Mouse (Mus musculus): Measurements from ENCODE around the gene Foxp1. TPM values are rescaled to one million over a fixed set of nuclear protein-coding genes. Genes with fewer than 3 reads are reported as not detected.

Foxp1 gene
- polyA plus RNA-seq, 1 experiment from 2014 or later: 36.4 TPM

GRCm38 (mm10) chr6:99540146-99540545 lies 17.6 kb upstream of the Foxp1 start:
- no peak overlapping the region for H3K4me3 ChIP-seq (ENCODE audit: low read length)
- no peaks in the 10 kb centered on the region for H3K4me1 ChIP-seq (ENCODE audit: insufficient read depth, low read length)
- H3K27ac ChIP-seq (ENCODE audit: low read length): no peak overlapping the region
- no peak for ATAC-seq (ENCODE audit: low FRiP score, low TSS enrichment)
- H3K4me2 ChIP-seq (replicated peaks; ENCODE audit: low read depth, low read length): no peak overlapping the region
- no peaks in the 10 kb centered on the region for H3K27me3 ChIP-seq (ENCODE audit: insufficient read depth, low read length)
- H3K9ac ChIP-seq (replicated peaks; ENCODE audit: low read length): no peak overlapping the region
- no peaks in the 10 kb centered on the region for H3K36me3 ChIP-seq (ENCODE audit: insufficient read depth, low read length)
- WGBS: 78% methylated on average over 5 of the region's 5 CpGs
- no peaks in the 10 kb centered on the region for H3K9me3 ChIP-seq (ENCODE audit: low read length)

DNA sequence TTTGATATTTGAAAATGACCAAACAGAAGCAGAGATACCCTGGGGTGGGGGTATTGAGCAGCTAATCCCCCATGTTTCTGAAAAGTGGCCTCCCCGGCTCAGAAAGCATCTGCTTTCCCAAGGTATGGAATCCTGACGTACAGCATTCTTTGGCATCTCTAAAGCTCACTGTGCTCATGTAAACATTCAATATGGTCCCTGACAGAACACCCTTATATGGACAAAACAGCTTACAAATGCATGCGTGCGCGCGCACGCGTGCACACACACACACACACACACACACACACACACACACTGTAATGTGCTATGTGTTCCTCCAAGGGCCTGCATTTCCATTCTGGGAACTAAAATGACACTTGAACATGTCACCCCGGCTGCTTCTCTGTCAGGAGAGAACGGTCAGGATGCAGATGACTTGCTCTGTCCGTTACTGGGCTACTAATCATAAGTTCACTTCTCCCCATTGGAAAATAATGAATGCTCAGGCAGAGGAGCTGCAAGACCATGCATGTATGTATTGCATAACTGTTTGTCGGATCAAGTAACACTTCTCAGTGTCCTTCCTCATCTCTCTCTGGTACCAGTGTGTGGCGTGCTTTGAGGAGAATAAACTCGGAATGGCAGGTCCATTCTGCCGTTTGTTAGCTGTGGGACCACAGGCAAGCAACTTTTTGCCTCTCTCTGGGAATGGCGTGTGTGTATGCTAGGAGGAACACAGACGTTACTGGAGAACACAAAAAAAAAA lies 15.8 kb upstream of the Foxp1 start:
- Histone ChIP-seq H3K4me3 (ENCODE audit: low read length) (no peak overlapping the region), H3K9me3 (ENCODE audit: low read length) (no peaks in the 10 kb centered on the region), H3K36me3 (ENCODE audit: insufficient read depth, low read length) (no peaks in the 10 kb centered on the region), H3K4me2 (replicated peaks; ENCODE audit: low read depth, low read length) (no peak overlapping the region), H3K27me3 (ENCODE audit: insufficient read depth, low read length) (no peaks in the 10 kb centered on the region), H3K27ac (ENCODE audit: low read length) (no peak overlapping the region), H3K4me1 (ENCODE audit: insufficient read depth, low read length) (no peaks in the 10 kb centered on the region), H3K9ac (replicated peaks; ENCODE audit: low read length) (no peak overlapping the region)
- 79% methylated on average over 17 of the region's 17 CpGs for WGBS
- ATAC-seq (ENCODE audit: low FRiP score, low TSS enrichment): no peak

- Histone ChIP-seq H3K27me3 (ENCODE audit: insufficient read depth, low read length) (no peaks in the 10 kb centered on the region), H3K9me3 (ENCODE audit: low read length) (no peaks in the 10 kb centered on the region), H3K9ac (replicated peaks; ENCODE audit: low read length) (no peak overlapping the region), H3K4me2 (replicated peaks; ENCODE audit: low read depth, low read length) (no peak overlapping the region), H3K4me3 (ENCODE audit: low read length) (no peak overlapping the region), H3K4me1 (ENCODE audit: insufficient read depth, low read length) (no peaks in the 10 kb centered on the region), H3K36me3 (ENCODE audit: insufficient read depth, low read length) (no peaks in the 10 kb centered on the region), H3K27ac (ENCODE audit: low read length) (no peak overlapping the region)
- WGBS: 68% methylated on average over 5 of the region's 5 CpGs
- no peak for ATAC-seq (ENCODE audit: low FRiP score, low TSS enrichment)
These were observed 11.8 kb upstream of the Foxp1 start for GRCm38 (mm10) chr6:99534211-99534745.

- ATAC-seq (ENCODE audit: low FRiP score, low TSS enrichment): no peak
- Histone ChIP-seq H3K4me2 (replicated peaks; ENCODE audit: low read depth, low read length) (no peak overlapping the region), H3K9me3 (ENCODE audit: low read length) (peaks cover under 1% of the 10 kb centered on the region), H3K4me3 (ENCODE audit: low read length) (no peak overlapping the region), H3K9ac (replicated peaks; ENCODE audit: low read length) (no peak overlapping the region), H3K4me1 (ENCODE audit: insufficient read depth, low read length) (no peaks in the 10 kb centered on the region), H3K27ac (ENCODE audit: low read length) (no peak overlapping the region), H3K27me3 (ENCODE audit: insufficient read depth, low read length) (no peaks in the 10 kb centered on the region), H3K36me3 (ENCODE audit: insufficient read depth, low read length) (peaks cover 2% of the 10 kb centered on the region)
- 79% methylated on average over 4 of the region's 4 CpGs for WGBS
These were observed 9.9 kb upstream of the Foxp1 start for GRCm38 (mm10) chr6:99532458-99532857.

DNA sequence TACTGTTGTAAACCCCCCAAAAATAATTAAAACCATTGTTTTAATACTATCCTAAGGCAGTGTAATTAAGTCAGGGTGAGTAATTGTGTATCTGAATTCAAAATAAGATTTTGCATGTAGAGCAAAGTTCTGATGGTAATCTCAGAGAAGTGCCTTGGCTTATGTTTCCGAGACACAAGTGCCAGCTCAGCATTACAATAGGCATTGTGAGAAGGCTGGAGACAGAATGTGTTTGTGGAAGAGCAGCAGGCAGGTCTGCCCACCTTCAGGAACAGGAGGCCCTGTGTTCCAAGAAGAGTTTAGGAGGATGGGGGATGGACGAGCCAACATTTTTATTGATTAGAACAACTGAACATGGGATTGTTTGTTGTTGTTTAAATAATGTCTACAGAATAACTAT lies 6.5 kb upstream of the Foxp1 start:
- no peak overlapping the region for H3K4me3 ChIP-seq (ENCODE audit: low read length)
- H3K9ac ChIP-seq (replicated peaks; ENCODE audit: low read length): no peak overlapping the region
- ATAC-seq (ENCODE audit: low FRiP score, low TSS enrichment): no peak
- WGBS: 85% methylated on average over 2 of the region's 2 CpGs
- H3K27me3 ChIP-seq (ENCODE audit: insufficient read depth, low read length): no peaks in the 10 kb centered on the region
- H3K4me2 ChIP-seq (replicated peaks; ENCODE audit: low read depth, low read length): no peak overlapping the region
- H3K27ac ChIP-seq (ENCODE audit: low read length): no peak overlapping the region
- H3K4me1 ChIP-seq (ENCODE audit: insufficient read depth, low read length): no peaks in the 10 kb centered on the region; the same call in 1 of the 2 replicates
- H3K36me3 ChIP-seq (ENCODE audit: insufficient read depth, low read length): peaks cover 12% of the 10 kb centered on the region
- peaks cover 6% of the 10 kb centered on the region for H3K9me3 ChIP-seq (ENCODE audit: low read length)

DNA sequence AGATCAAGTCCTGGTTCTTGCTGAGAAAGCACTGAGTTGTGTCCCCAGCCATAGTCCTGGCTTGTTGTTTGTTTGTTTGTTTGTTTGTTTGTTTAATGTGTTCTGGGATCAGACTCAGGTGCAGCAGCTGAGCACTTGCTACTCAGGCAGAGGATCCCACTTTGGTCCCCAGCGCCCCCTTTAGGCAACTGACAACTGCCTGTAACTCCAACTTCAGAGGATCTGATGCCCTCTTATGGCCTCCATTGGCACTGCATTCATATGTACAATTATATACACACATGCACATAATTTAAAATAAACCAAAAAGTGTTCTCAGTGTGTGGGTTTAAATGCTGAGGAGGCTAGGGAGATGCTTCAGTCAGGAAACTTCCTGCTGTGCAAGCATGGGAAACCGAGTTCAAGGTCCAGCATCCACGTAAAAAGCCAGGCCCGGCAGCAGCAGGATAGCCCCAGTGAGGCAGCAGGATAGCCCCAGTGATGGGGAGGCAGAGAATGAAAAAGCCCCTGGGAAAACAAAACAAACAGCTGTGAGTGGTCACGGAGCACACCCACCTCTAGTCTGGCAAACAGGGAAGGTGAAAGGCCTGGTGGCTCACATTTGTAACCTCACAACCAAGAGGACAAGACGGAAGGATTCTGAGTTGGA lies 5.1 kb upstream of the Foxp1 start:
- no peak overlapping the region for H3K4me2 ChIP-seq (replicated peaks; ENCODE audit: low read depth, low read length)

GRCm38 (mm10) chr6:99525351-99525750 lies 2.8 kb upstream of the Foxp1 start:
- no peak for ATAC-seq (ENCODE audit: low FRiP score, low TSS enrichment)
- H3K9ac ChIP-seq (replicated peaks; ENCODE audit: low read length): no peak overlapping the region
- no peak overlapping the region for H3K4me3 ChIP-seq (ENCODE audit: low read length)
- H3K36me3 ChIP-seq (ENCODE audit: insufficient read depth, low read length): peaks cover 12% of the 10 kb centered on the region
- 42% methylated on average over 8 of the region's 8 CpGs for WGBS
- H3K4me2 ChIP-seq (replicated peaks; ENCODE audit: low read depth, low read length): no peak overlapping the region
- H3K27ac ChIP-seq (ENCODE audit: low read length): no peak overlapping the region
- H3K9me3 ChIP-seq (ENCODE audit: low read length): peaks cover 6% of the 10 kb centered on the region
- no peaks in the 10 kb centered on the region; the same call in 1 of the 2 replicates for H3K4me1 ChIP-seq (ENCODE audit: insufficient read depth, low read length)
- H3K27me3 ChIP-seq (ENCODE audit: insufficient read depth, low read length): no peaks in the 10 kb centered on the region

More for the DNA sequence above, 5.1 kb upstream of the Foxp1 start:
- Histone ChIP-seq H3K27ac (ENCODE audit: low read length) (no peak overlapping the region), H3K4me3 (ENCODE audit: low read length) (no peak overlapping the region), H3K9me3 (ENCODE audit: low read length) (peaks cover 6% of the 10 kb centered on the region), H3K36me3 (ENCODE audit: insufficient read depth, low read length) (peaks cover 12% of the 10 kb centered on the region), H3K9ac (replicated peaks; ENCODE audit: low read length) (no peak overlapping the region), H3K4me1 (ENCODE audit: insufficient read depth, low read length) (no peaks in the 10 kb centered on the region; the same call in 1 of the 2 replicates), H3K27me3 (ENCODE audit: insufficient read depth, low read length) (no peaks in the 10 kb centered on the region)
- ATAC-seq (ENCODE audit: low FRiP score, low TSS enrichment): no peak
- WGBS: 84% methylated on average over 6 of the region's 6 CpGs

DNA sequence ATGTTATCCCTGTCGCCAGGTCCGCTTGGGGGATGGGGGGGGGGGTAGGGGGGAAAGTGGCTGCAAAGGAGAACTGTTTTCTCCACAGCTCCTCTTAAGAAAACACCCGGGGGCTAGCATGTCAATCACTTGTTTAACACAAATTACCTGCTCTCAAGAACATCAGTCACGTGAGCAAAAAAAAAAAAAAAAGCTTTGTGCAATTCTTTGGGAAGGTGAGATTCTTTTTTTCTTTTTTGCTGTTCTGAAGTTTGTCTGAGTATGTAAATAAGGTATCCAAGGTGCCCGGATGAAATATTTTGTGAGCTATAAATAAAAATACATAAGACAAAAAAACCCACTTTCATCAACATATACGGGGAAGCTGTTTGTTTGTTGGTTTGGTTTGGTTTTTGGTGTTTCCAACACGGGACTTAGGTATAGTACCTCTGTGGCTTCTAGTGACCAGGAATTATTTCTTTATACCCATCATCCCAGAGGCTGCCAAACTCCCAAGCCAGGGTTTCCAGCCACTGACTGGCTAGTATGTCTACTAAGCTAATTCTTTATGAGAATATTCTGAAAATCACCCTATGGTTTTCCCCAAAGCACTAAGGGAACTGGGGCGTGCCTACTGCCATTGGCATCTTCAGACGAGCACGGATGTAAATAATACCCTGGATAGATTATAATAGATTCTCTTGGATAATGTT lies 1.3 kb upstream of the Foxp1 start:
- ATAC-seq (ENCODE audit: low FRiP score, low TSS enrichment): no peak
- H3K4me3 ChIP-seq (ENCODE audit: low read length): peak overlapping the region; percentile 55
- peaks cover 12% of the 10 kb centered on the region for H3K36me3 ChIP-seq (ENCODE audit: insufficient read depth, low read length)
- WGBS: 20% methylated on average over 10 of the region's 10 CpGs
- H3K9me3 ChIP-seq (ENCODE audit: low read length): peaks cover 6% of the 10 kb centered on the region
- peak overlapping the region; percentile 93 for H3K9ac ChIP-seq (replicated peaks; ENCODE audit: low read length)
- H3K27ac ChIP-seq (ENCODE audit: low read length): peak overlapping the region; percentile 100
- no peaks in the 10 kb centered on the region for H3K27me3 ChIP-seq (ENCODE audit: insufficient read depth, low read length)
- peak overlapping the region; percentile 72 for H3K4me2 ChIP-seq (replicated peaks; ENCODE audit: low read depth, low read length)
- H3K4me1 ChIP-seq (ENCODE audit: insufficient read depth, low read length): no peaks in the 10 kb centered on the region; the same call in 1 of the 2 replicates

DNA sequence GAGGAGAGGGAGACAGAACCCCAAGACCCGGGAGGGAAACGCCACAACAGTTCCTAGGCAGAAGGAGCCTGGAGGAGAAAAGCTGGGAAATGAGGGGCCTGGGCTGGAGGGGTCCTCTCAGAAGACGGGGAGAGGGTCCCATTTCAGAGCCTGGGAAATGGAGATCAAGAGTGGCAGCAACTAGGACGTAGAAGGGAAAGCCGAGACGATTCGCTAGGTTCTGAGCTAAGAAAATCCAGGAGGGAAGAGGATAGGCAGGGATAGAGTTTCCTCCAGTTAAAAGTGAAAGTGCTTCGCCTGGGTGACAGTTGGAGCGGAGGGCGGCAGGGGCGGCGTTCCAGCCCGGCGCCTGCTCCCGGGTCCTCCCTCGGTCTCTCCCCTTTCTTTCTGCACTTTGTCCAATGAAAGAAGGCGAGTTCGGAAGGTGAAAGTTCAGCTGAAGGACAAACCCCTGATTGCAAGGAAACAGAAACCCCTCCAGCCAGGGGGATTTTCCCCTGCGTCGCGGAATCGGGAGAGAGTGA lies 650 bp upstream of the Foxp1 start:
- peak overlapping the region; percentile 55 for H3K4me3 ChIP-seq (ENCODE audit: low read length)
- H3K9me3 ChIP-seq (ENCODE audit: low read length): peaks cover 6% of the 10 kb centered on the region
- no peaks in the 10 kb centered on the region; the same call in 1 of the 2 replicates for H3K4me1 ChIP-seq (ENCODE audit: insufficient read depth, low read length)
- under 1% methylated on average over 22 of the region's 22 CpGs for WGBS
- peak overlapping the region; percentile 93 for H3K9ac ChIP-seq (replicated peaks; ENCODE audit: low read length)
- ATAC-seq (ENCODE audit: low FRiP score, low TSS enrichment): peak; percentile 72
- H3K27me3 ChIP-seq (ENCODE audit: insufficient read depth, low read length): no peaks in the 10 kb centered on the region
- H3K4me2 ChIP-seq (replicated peaks; ENCODE audit: low read depth, low read length): peak overlapping the region; percentile 72
- peaks cover 12% of the 10 kb centered on the region for H3K36me3 ChIP-seq (ENCODE audit: insufficient read depth, low read length)
- peak overlapping the region; percentile 100 for H3K27ac ChIP-seq (ENCODE audit: low read length)

All from kidney, embryonic 16.5 days (tissue).